Mouse (Mus musculus): Measurements from ENCODE around the gene Gm20388. TPM values are rescaled to one million over a fixed set of nuclear protein-coding genes. Genes with fewer than 3 reads are reported as not detected.

Gm20388 gene
- polyA plus RNA-seq, 1 experiment from 2014 or later, result not detected

- Histone ChIP-seq H3K4me2 (replicated peaks; ENCODE audit: low read depth) (no peak overlapping the region), H3K27ac (replicated peaks) (no peak overlapping the region; the same call in none of the 2 replicates), H3K36me3 (ENCODE audit: control insufficient read depth, insufficient read depth, low read length) (no peaks in the 10 kb centered on the region), H3K4me1 (replicated peaks; ENCODE audit: control insufficient read depth, insufficient read depth) (peaks cover 18% of the 10 kb centered on the region), H3K4me3 (ENCODE audit: low read depth, low read length) (no peak overlapping the region), H3K9me3 (ENCODE audit: control insufficient read depth, low read length) (no peaks in the 10 kb centered on the region), H3K9ac (ENCODE audit: low read length) (no peak overlapping the region), H3K27me3 (ENCODE audit: control insufficient read depth, insufficient read depth, low read length) (no peaks in the 10 kb centered on the region)
- ATAC-seq (ENCODE audit: low FRiP score, low TSS enrichment) (no peak), DNase-seq (ENCODE audit: low spot score) (no peak)
- WGBS, result 45% methylated on average over 3 of the region's 3 CpGs
- TF ChIP-seq EP300 (optimal IDR thresholded peaks at IDR 0.05), result no peak
- TF ChIP-seq CTCF (IDR thresholded peaks at IDR 0.05; ENCODE audit: low read depth), result no peak
Measured at GRCm38 (mm10) chr8:122526084-122526483, 2615.4 kb downstream of the Gm20388 start.

DNA sequence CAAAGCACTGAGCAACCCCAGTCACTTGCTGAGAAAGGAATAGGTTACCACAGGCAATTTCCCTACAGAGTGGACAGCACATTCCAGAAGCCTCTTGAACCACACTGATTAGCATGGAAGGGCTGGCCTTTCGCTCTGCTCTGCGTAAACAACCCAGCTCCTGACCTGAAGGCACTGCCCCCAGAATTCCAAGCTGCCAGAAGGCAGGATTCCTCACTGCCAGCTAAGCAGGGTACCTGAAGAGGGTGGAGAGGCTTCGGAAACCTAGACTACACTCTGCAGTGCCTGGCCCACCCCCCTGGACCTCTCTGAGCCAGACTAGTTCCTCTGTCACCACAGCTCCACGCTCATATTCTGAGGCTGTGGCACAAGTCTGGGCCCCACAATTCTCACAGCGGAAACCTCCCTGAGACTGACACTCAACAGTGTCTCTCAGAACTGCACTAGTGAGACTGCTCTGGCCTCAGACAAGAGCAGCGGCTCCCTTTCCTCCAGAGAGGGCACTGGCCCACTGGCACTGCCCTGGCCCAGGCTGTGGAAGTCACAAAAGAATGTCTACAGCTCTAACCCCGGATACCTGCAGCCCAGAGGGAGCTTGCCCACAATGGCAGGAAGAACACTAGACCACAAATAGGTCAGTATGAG is 2616.0 kb downstream of the Gm20388 start:
- Histone ChIP-seq H3K9ac (ENCODE audit: low read length) (peak overlapping the region; percentile 31; the same call in 1 of the 2 replicates), H3K4me1 (replicated peaks; ENCODE audit: control insufficient read depth, insufficient read depth) (peaks cover 18% of the 10 kb centered on the region), H3K27me3 (ENCODE audit: control insufficient read depth, insufficient read depth, low read length) (no peaks in the 10 kb centered on the region), H3K4me3 (ENCODE audit: low read depth, low read length) (no peak overlapping the region), H3K36me3 (ENCODE audit: control insufficient read depth, insufficient read depth, low read length) (no peaks in the 10 kb centered on the region), H3K27ac (replicated peaks) (peak overlapping the region; percentile 30), H3K9me3 (ENCODE audit: control insufficient read depth, low read length) (no peaks in the 10 kb centered on the region), H3K4me2 (replicated peaks; ENCODE audit: low read depth) (no peak overlapping the region)
- no peak for TF ChIP-seq CTCF (IDR thresholded peaks at IDR 0.05; ENCODE audit: low read depth)
- TF ChIP-seq EP300 (optimal IDR thresholded peaks at IDR 0.05), result no peak
- 43% methylated on average over 7 of the region's 7 CpGs for WGBS
- ATAC-seq (ENCODE audit: low FRiP score, low TSS enrichment) (no peak), DNase-seq (ENCODE audit: low spot score) (no peak)

- no peak for ATAC-seq (ENCODE audit: low FRiP score, low TSS enrichment)
- no peak for DNase-seq (ENCODE audit: low spot score)
- H3K9me3 ChIP-seq (ENCODE audit: control insufficient read depth, low read length), result no peaks in the 10 kb centered on the region
- no peak overlapping the region for H3K27ac ChIP-seq (replicated peaks)
- H3K4me1 ChIP-seq (replicated peaks; ENCODE audit: control insufficient read depth, insufficient read depth), result peaks cover 18% of the 10 kb centered on the region
- H3K4me2 ChIP-seq (replicated peaks; ENCODE audit: low read depth), result no peak overlapping the region
- WGBS, result 89% methylated on average over 3 of the region's 3 CpGs
- no peaks in the 10 kb centered on the region for H3K36me3 ChIP-seq (ENCODE audit: control insufficient read depth, insufficient read depth, low read length)
- H3K4me3 ChIP-seq (ENCODE audit: low read depth, low read length), result no peak overlapping the region
- no peaks in the 10 kb centered on the region for H3K27me3 ChIP-seq (ENCODE audit: control insufficient read depth, insufficient read depth, low read length)
- no peak overlapping the region for H3K9ac ChIP-seq (ENCODE audit: low read length)
- TF ChIP-seq CTCF (IDR thresholded peaks at IDR 0.05; ENCODE audit: low read depth), result no peak
- no peak for TF ChIP-seq EP300 (optimal IDR thresholded peaks at IDR 0.05)
Measured at GRCm38 (mm10) chr8:122527937-122528336, 2617.3 kb downstream of the Gm20388 start.

GRCm38 (mm10) chr8:122529159-122529558 is 2618.5 kb downstream of the Gm20388 start:
- H3K36me3 ChIP-seq (ENCODE audit: control insufficient read depth, insufficient read depth, low read length), result no peaks in the 10 kb centered on the region
- no peak overlapping the region for H3K4me2 ChIP-seq (replicated peaks; ENCODE audit: low read depth)
- H3K9ac ChIP-seq (ENCODE audit: low read length), result no peak overlapping the region
- DNase-seq (ENCODE audit: low spot score) (no peak), ATAC-seq (ENCODE audit: low FRiP score, low TSS enrichment) (no peak)
- H3K4me1 ChIP-seq (replicated peaks; ENCODE audit: control insufficient read depth, insufficient read depth), result peaks cover 8% of the 10 kb centered on the region; the same call in 1 of the 2 replicates
- TF ChIP-seq EP300 (optimal IDR thresholded peaks at IDR 0.05), result no peak
- no peak for TF ChIP-seq CTCF (IDR thresholded peaks at IDR 0.05; ENCODE audit: low read depth)
- no peaks in the 10 kb centered on the region for H3K9me3 ChIP-seq (ENCODE audit: control insufficient read depth, low read length)
- H3K27me3 ChIP-seq (ENCODE audit: control insufficient read depth, insufficient read depth, low read length), result no peaks in the 10 kb centered on the region
- H3K27ac ChIP-seq (replicated peaks), result no peak overlapping the region
- WGBS, result 76% methylated on average over 4 of the region's 4 CpGs
- no peak overlapping the region for H3K4me3 ChIP-seq (ENCODE audit: low read depth, low read length)

DNA sequence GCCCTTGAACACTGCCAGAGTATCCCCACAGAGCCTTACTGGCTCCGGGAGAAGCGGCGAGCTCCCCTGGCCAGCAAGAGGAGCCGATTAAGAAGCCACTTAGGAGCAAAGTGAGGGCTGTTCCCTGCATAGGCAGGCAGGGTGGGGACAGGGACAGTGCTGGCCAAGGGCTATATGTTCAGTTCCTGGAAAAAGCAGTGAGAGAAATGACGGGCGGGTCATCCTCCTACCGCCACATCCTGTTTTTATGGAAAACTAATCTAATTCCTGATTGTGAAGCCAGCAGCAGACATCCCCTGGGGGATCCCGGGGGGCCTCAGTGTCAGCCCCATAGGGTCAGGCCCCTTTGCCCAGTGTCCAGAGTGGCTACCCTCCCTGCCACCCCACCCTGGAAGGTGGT is 2620.7 kb downstream of the Gm20388 start:
- no peaks in the 10 kb centered on the region for H3K27me3 ChIP-seq (ENCODE audit: control insufficient read depth, insufficient read depth, low read length)
- no peaks in the 10 kb centered on the region for H3K36me3 ChIP-seq (ENCODE audit: control insufficient read depth, insufficient read depth, low read length)
- H3K27ac ChIP-seq (replicated peaks), result peak overlapping the region; percentile 35; the same call in 1 of the 2 replicates
- H3K4me2 ChIP-seq (replicated peaks; ENCODE audit: low read depth), result no peak overlapping the region
- TF ChIP-seq CTCF (IDR thresholded peaks at IDR 0.05; ENCODE audit: low read depth) (no peak), EP300 (optimal IDR thresholded peaks at IDR 0.05) (no peak)
- no peak overlapping the region for H3K9ac ChIP-seq (ENCODE audit: low read length)
- DNase-seq (ENCODE audit: low spot score) (no peak), ATAC-seq (ENCODE audit: low FRiP score, low TSS enrichment) (0 out of 2 replicates have a peak, but pooled peaks have one; percentile 13)
- no peaks in the 10 kb centered on the region for H3K9me3 ChIP-seq (ENCODE audit: control insufficient read depth, low read length)
- no peak overlapping the region for H3K4me3 ChIP-seq (ENCODE audit: low read depth, low read length)
- no peaks in the 10 kb centered on the region for H3K4me1 ChIP-seq (replicated peaks; ENCODE audit: control insufficient read depth, insufficient read depth)
- whole genome bisulfite sequencing, result 75% methylated on average over 8 of the region's 8 CpGs

DNA sequence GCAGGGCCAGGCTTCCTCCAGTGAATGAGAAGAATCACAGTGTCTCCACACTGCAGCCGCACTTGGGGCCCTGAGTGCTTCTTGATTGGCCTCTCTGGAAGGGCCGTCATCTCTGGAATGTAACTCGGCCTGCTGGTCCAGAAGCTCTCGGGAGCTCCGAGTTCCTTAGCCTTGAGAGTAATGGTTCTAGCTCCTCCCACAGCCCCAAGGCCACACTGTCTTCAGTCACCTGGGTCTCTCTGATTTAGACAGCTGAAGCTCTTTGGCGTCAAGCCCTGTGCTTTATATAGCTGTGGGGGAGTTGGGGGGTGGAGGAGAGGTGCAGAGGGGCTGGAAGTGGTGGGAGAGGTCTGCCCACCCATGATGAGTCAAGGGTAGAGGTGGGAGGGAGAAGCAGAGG is 2626.4 kb downstream of the Gm20388 start:
- TF ChIP-seq EP300 (optimal IDR thresholded peaks at IDR 0.05) (peak; percentile 26), CTCF (IDR thresholded peaks at IDR 0.05; ENCODE audit: low read depth) (no peak)
- Histone ChIP-seq H3K4me1 (replicated peaks; ENCODE audit: control insufficient read depth, insufficient read depth) (peaks cover 6% of the 10 kb centered on the region), H3K27me3 (ENCODE audit: control insufficient read depth, insufficient read depth, low read length) (no peaks in the 10 kb centered on the region), H3K9me3 (ENCODE audit: control insufficient read depth, low read length) (no peaks in the 10 kb centered on the region), H3K4me2 (replicated peaks; ENCODE audit: low read depth) (0 out of 2 replicates have a peak overlapping the region, but pooled peaks have one; percentile 15), H3K9ac (ENCODE audit: low read length) (no peak overlapping the region), H3K36me3 (ENCODE audit: control insufficient read depth, insufficient read depth, low read length) (no peaks in the 10 kb centered on the region), H3K4me3 (ENCODE audit: low read depth, low read length) (no peak overlapping the region), H3K27ac (replicated peaks) (peak overlapping the region; percentile 82)
- WGBS, result 4% methylated on average over 6 of the region's 6 CpGs
- ATAC-seq (ENCODE audit: low FRiP score, low TSS enrichment), result peak; percentile 86
- DNase-seq (ENCODE audit: low spot score), result peak; percentile 75
